Mouse (Mus musculus) olfactory bulb, adult 2 months (tissue): ENCODE measurements around the gene Cdkl3. TPM values are rescaled to one million over a fixed set of nuclear protein-coding genes. Genes with fewer than 3 reads are reported as not detected.
"Not testable (repeated sequence)": the region's sequence is repeated elsewhere in the genome, so short reads cannot be mapped to it uniquely, and the experiment has no call there.

Experiments used
- H3K27ac ChIP-seq: fragments of 200-500 bp; 2 replicates; pipeline ENCODE4 v1.5.1; 2012; ENCODE audit warnings: low read depth, low read length; ENCODE audit not compliant: insufficient read depth
- H3K4me1 ChIP-seq: fragments of 200-500 bp; 2 replicates; pipeline ENCODE4 v1.6.1; 2012; ENCODE audit warnings: low read length; ENCODE audit not compliant: control insufficient read depth, insufficient read depth
- H3K4me3 ChIP-seq: fragments of 200-500 bp; 2 replicates; pipeline ENCODE4 v1.5.1; 2012; ENCODE audit warnings: mild to moderate bottlenecking, low read depth, low read length, moderate library complexity; ENCODE audit not compliant: insufficient read depth
- CTCF ChIP-seq: fragments of 200-500 bp; IDR thresholded peaks from 2 replicates; pipeline ENCODE4 v1.5.1; 2012; ENCODE audit warnings: low read depth, mild to moderate bottlenecking, low read length, moderate library complexity; ENCODE audit not compliant: insufficient read depth
- POLR2A ChIP-seq: fragments of 200-500 bp; IDR thresholded peaks from 2 replicates; pipeline ENCODE4 v1.6.1; 2012; ENCODE audit warnings: mild to moderate bottlenecking, low read depth, low read length, moderate library complexity; ENCODE audit not compliant: insufficient read depth
- WGBS: fragments of 180-500 bp; shearing (Covaris S2); methylation state at CpG from one replicate; pipeline ENCODE4 v1.1.7; 2018; 5-methylcytosine and 5-hydroxymethylcytosine counted together
- polyA plus RNA-seq: library from polyadenylated mRNA; stranded (reverse); fragments of >200 nt; gene quantifications from 2 replicates; pipeline ENCODE4 v1.2.4, GENCODE M21; 2012; ENCODE audit warnings: low replicate concordance; ENCODE audit not compliant: missing spikeins, insufficient read depth, insufficient read length

The Cdkl3 gene
- polyA plus RNA-seq, 1 experiment = not detected

DNA sequence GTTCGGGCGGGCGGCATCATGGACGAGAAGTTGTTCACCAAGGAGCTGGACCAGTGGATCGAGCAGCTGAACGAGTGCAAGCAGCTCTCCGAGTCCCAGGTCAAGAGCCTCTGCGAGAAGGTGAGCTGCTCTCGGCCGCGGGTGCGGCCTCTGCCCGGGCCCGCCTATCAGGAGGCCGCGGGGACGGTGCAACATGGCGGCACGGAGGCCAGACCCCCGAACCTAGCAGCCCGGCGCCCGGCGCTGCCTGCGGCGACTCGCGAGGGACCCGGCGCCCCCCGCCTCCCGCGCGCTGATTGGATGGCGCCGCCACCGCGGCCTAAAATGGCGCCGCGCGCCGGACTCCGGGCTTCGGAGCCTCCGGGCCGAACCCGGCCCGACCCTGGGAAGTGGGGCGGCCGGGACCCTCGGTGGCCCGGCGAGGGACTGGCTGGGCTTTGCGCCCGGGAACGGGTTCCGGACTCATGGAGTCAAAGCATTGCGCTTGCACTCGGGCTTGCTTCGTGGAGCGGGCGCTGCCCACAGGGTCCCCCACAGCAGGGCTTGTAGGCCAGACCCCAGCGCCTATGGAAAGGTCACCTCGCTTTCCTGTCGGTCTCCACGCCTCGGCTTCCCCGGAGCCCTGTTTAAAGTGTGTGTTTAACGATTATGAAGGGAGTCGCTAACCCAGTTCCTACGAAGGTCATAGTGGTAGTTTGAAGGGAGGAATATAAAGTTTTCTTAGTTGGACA is 95.2 kb downstream of the Cdkl3 start:
- TF ChIP-seq CTCF (no peak), POLR2A (no peak; the same call in 1 of the 2 replicates)
- Histone ChIP-seq H3K4me1 (peaks cover 8% of the 10 kb centered on the region), H3K27ac (peak overlapping the region; percentile 96), H3K4me3 (peak overlapping the region; percentile 89)
- WGBS = under 1% methylated on average over 72 of the region's 72 CpGs

DNA sequence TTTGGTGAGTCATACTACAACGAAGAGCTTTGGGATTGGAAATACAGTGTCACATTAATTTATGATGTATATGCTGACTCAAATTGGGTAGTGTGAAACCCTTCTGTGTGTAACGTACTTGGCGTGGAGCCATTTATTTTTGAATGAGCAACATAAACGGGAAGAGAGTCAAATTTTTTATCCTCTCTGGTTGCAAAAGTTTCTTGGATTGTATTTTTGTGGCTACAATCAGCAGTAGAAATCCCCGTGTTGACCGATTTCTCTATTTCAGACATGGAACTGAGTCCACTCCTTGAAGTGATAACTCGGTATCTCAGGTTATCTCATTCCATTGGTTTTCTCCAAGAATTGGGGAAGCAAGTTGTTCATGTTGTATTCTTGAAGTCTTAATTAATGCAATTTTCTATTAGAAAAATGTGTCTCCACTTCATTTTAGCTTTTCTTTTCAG is 95.8 kb downstream of the Cdkl3 start:
- 2% methylated on average over 7 of the region's 7 CpGs for WGBS
- H3K27ac ChIP-seq = no peak overlapping the region
- H3K4me1 ChIP-seq = peaks cover 9% of the 10 kb centered on the region
- peak overlapping the region; percentile 89; the same call in 1 of the 2 replicates for H3K4me3 ChIP-seq
- no peak for TF ChIP-seq CTCF
- TF ChIP-seq POLR2A = no peak

GRCm38 (mm10) chr11:52102977-52103376 is 99.0 kb downstream of the Cdkl3 start:
- TF ChIP-seq CTCF (no peak), POLR2A (no peak)
- Histone ChIP-seq H3K27ac (no peak overlapping the region), H3K4me1 (peaks cover 6% of the 10 kb centered on the region), H3K4me3 (no peak overlapping the region)
- 62% methylated on average over 4 of the region's 4 CpGs for WGBS

DNA sequence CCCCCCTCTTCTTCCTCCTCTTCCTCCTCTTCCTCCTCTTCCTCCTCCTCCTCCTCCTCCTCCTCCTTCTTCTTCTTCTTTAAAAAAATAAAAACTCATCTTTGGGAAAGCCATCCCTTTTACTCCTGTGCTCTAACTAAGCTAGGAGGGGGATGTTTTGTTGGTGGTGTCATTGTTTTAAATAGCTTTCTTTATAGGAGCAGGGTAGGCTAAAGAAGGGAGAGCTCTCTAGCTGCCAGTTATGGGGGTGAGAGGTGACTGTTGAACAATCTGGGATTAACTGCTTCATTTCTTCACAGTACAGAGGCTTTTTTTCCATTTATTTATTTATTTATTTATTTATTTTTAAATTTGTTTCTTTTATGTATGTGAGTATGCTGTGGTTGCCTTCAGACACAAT is 101.5 kb downstream of the Cdkl3 start:
- peaks cover 2% of the 10 kb centered on the region; the same call in 1 of the 2 replicates for H3K4me1 ChIP-seq
- H3K27ac ChIP-seq = no peak overlapping the region
- TF ChIP-seq POLR2A = no peak
- no peak for TF ChIP-seq CTCF
- no peak overlapping the region for H3K4me3 ChIP-seq

DNA sequence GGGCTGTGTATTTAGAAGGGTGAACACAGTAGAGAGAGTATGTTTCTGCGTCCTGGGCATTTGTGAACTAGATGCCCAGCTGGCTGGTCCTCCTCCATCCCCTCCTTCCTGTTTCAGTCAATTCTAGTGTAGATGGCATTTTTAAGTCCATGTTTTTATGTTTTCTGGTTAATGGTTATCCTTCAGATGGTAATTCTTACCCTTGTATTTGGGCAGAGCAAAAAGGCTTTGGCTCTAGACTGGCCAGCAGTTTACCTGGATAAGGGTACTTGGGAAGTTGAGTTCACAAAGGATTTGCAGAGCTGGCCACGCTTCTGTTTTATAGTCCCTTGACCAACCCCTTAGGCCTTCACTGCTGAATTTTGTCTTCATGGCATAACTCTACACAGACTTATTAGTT is 102.0 kb downstream of the Cdkl3 start:
- Histone ChIP-seq H3K4me1 (peaks cover 2% of the 10 kb centered on the region; the same call in 1 of the 2 replicates), H3K4me3 (no peak overlapping the region), H3K27ac (no peak overlapping the region)
- TF ChIP-seq CTCF = no peak
- no peak for TF ChIP-seq POLR2A
- 65% methylated on average over 2 of the region's 2 CpGs for WGBS

DNA sequence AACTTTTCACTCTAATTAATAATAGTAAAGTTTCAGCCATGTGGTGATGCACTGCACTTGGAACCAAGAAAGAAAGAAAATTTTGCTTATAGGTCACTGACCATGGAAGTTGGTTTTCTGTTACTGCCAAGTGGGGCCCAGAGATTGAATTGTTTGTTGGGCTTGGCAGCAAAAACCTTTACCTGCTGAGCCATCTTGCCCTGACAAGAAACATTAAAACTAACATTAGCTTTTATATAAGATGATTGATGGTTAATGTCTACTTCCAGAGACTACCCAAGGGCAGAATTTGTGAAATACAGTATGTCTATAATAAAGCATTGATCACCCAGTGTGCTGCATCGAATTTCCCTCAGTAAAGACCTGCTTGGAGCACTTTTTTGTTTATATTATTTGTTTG is 102.4 kb downstream of the Cdkl3 start:
- TF ChIP-seq POLR2A (no peak), CTCF (no peak)
- H3K4me3 ChIP-seq = no peak overlapping the region
- 76% methylated on average over 1 of the region's 1 CpGs for WGBS

DNA sequence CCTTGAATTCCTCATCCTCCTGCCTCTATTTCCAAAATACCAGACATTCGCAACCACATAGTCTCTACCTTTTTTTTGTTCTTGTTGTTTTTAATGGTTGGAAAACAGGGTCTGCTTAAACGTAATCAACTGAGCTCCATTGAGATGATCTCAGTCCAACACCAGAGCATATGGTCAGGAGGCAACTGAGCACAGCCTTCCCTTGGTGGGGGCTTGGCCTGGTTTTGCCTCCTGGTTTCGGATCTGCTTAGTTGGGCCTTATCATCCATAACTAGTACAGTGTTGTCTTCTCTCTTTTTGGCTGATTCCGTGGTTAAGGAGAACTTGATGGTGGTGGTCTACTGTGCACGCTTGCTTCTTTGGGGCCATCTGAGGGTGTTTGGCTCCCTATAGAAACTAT is 104.8 kb downstream of the Cdkl3 start:
- 88% methylated on average over 5 of the region's 5 CpGs for WGBS
- no peak for TF ChIP-seq CTCF
- TF ChIP-seq POLR2A = no peak
- peaks cover 2% of the 10 kb centered on the region; the same call in 1 of the 2 replicates for H3K4me1 ChIP-seq
- no peak overlapping the region for H3K4me3 ChIP-seq
- no peak overlapping the region for H3K27ac ChIP-seq

More for the DNA sequence above, 102.4 kb downstream of the Cdkl3 start:
- Histone ChIP-seq H3K4me1 (peaks cover 2% of the 10 kb centered on the region; the same call in 1 of the 2 replicates), H3K27ac (no peak overlapping the region)

DNA sequence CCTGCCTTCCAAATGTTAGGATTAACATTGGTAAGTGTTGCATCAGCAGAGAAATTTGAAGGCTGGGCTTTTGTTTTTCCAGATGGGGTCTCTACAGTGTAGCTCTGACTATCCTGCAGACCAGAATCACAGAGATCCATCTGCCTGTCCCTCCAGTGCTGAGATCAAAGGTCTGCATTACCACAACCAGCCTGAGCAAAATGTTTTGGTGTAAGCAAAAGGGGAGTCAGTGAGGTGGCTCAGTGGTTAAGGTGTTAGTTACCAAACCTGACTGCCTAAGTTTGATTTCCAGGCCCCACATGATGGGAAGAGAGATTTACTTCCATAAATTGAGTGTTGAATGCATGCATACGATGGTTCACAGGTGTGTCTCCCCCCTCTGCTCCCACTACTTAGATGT is 105.4 kb downstream of the Cdkl3 start:
- WGBS = 91% methylated on average over 1 of the region's 1 CpGs
- H3K4me3 ChIP-seq = no peak overlapping the region
- H3K27ac ChIP-seq = no peak overlapping the region
- TF ChIP-seq CTCF (no peak), POLR2A (no peak)
- H3K4me1 ChIP-seq = no peaks in the 10 kb centered on the region; the same call in 1 of the 2 replicates

DNA sequence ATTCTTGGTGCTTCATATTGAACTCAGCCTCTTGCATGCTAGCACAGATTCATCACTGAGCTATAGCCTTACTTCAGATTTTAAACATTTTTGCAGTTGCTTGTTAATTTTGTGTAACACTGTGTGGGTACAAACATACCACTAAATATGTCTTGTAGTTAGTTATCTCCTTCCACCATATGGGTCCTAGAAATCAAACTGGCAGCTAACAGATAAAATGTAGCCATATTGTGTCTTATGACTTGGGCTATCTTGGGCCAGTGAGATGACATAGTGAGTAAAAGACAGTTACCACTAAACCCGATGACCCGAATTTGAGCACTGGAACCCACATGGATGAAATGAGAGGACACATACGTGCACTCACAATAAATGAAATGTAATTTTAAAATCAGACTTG is 111.5 kb downstream of the Cdkl3 start:
- Histone ChIP-seq H3K4me1 (peaks cover 2% of the 10 kb centered on the region; the same call in 1 of the 2 replicates), H3K27ac (no peak overlapping the region), H3K4me3 (no peak overlapping the region)
- WGBS = 90% methylated on average over 3 of the region's 3 CpGs
- TF ChIP-seq POLR2A (no peak), CTCF (no peak)

DNA sequence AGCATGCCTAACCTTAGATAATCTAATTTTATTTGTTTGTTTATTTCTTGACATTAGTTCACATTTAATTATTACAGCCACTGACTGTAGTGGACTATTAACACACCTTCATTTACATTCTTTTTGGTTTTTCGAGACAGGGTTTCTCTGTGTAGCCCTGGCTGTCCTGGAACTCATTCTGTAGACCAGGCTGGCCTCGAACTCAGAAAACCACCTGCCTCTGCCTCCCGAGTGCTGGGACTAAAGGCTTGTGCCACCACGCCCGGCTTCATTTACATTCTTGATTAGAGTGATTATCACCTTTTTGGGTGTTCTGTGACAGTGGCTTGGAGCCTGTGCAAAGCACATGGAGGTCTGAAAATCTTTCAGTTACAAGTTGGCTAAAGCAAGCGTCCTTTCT is 112.1 kb downstream of the Cdkl3 start:
- H3K27ac ChIP-seq, H3K4me1 ChIP-seq, H3K4me3 ChIP-seq: not testable (repeated sequence)
- 82% methylated on average over 6 of the region's 6 CpGs for WGBS
